Mouse (Mus musculus): Measurements from ENCODE around the gene Saxo2. TPM values are rescaled to one million over a fixed set of nuclear protein-coding genes. Genes with fewer than 3 reads are reported as not detected.

Gene Saxo2
- polyA plus RNA-seq, 1 experiment from 2014 or later = 3.0 TPM

DNA sequence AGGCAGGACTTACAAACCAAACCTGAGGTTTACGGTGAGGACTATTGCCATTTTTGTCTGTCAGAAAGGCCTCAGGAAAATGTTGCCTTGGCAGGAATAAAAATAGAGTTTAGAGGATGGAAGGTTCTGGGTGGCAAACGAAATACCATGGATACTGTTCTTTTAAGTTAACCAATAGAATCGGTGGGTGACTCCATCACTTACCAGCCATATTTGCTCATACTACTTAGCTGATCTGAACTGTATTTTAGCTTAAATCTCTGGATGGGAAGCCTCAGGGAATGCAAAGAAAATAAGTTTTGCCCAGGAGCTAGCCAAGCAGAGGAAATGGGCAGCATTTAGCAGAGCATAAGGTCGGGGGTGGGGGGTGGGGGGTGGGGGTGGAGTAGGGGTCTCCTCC lies 419 bp downstream of the Saxo2 start:
- Histone ChIP-seq H3K9ac (ENCODE audit: low read length) (peak overlapping the region; percentile 76), H3K27me3 (ENCODE audit: control insufficient read depth, insufficient read depth, low read length) (no peaks in the 10 kb centered on the region), H3K4me3 (replicated peaks; ENCODE audit: low read length) (peak overlapping the region; percentile 79), H3K27ac (ENCODE audit: low read length) (no peak overlapping the region), H3K36me3 (ENCODE audit: control insufficient read depth, insufficient read depth, low read length) (0 out of 2 replicates have a peak, but pooled peaks cover 2% of the 10 kb centered on the region), H3K4me1 (ENCODE audit: control insufficient read depth, insufficient read depth, low read length) (peaks cover 15% of the 10 kb centered on the region), H3K9me3 (replicated peaks; ENCODE audit: control insufficient read depth, low read length) (no peaks in the 10 kb centered on the region), H3K4me2 (ENCODE audit: low read depth, low read length) (peak overlapping the region; percentile 76)
- 24% methylated on average over 4 of the region's 4 CpGs for WGBS
- no peak for ATAC-seq (ENCODE audit: insufficient read depth, low FRiP score)

DNA sequence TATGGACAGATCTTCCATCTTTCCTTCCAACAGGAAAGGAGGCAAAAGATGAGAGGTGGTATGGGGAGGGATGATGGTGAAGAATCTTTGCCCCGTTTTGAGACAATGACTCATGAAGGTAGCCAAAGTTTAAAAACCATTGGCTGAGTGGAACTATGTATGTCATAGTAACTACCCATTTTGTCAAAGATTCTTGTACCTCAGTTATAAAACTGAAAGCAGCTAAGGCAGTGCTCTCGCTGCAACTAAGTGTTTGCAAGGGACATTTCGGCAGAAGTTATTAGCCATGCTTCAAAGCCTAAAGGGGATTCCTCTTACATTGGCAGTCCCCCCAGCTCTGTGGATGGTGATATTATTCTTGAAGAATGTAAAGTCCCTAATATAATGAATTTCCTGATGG lies 1.1 kb downstream of the Saxo2 start:
- 84% methylated on average over 3 of the region's 3 CpGs for WGBS
- H3K27ac ChIP-seq (ENCODE audit: low read length) = no peak overlapping the region
- H3K4me2 ChIP-seq (ENCODE audit: low read depth, low read length) = no peak overlapping the region
- H3K4me3 ChIP-seq (replicated peaks; ENCODE audit: low read length) = no peak overlapping the region
- H3K36me3 ChIP-seq (ENCODE audit: control insufficient read depth, insufficient read depth, low read length) = 0 out of 2 replicates have a peak, but pooled peaks cover 1% of the 10 kb centered on the region
- no peak for ATAC-seq (ENCODE audit: insufficient read depth, low FRiP score)
- no peaks in the 10 kb centered on the region for H3K9me3 ChIP-seq (replicated peaks; ENCODE audit: control insufficient read depth, low read length)
- H3K27me3 ChIP-seq (ENCODE audit: control insufficient read depth, insufficient read depth, low read length) = no peaks in the 10 kb centered on the region
- H3K9ac ChIP-seq (ENCODE audit: low read length) = no peak overlapping the region
- peaks cover 15% of the 10 kb centered on the region for H3K4me1 ChIP-seq (ENCODE audit: control insufficient read depth, insufficient read depth, low read length)

DNA sequence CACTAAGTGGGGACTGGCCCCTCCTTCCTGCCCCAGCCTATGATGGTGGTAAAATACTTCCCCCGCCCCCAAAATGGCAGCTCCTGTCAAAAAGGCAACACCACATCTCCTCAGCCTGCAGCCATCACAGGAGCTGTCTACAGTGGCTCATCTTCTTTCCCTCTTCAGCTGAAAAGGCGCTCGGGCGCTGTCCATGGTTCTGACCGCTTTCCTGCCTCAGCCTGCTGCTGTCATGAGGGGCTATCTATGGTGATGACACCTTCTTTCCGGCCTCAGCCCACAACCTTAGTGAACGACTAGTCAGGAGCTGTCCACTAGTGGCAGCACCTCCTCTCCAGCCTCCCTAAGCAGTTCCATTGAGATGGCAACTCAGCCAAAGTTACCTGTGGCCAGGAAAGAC lies 23.0 kb downstream of the Saxo2 start:
- 21% methylated on average over 7 of the region's 7 CpGs for WGBS
- H3K36me3 ChIP-seq (ENCODE audit: control insufficient read depth, insufficient read depth, low read length) = no peaks in the 10 kb centered on the region
- no peaks in the 10 kb centered on the region for H3K27me3 ChIP-seq (ENCODE audit: control insufficient read depth, insufficient read depth, low read length)
- no peaks in the 10 kb centered on the region for H3K9me3 ChIP-seq (replicated peaks; ENCODE audit: control insufficient read depth, low read length)
- H3K9ac ChIP-seq (ENCODE audit: low read length) = no peak overlapping the region
- H3K4me2 ChIP-seq (ENCODE audit: low read depth, low read length) = no peak overlapping the region
- no peak overlapping the region for H3K27ac ChIP-seq (ENCODE audit: low read length)
- no peak for ATAC-seq (ENCODE audit: insufficient read depth, low FRiP score)
- no peaks in the 10 kb centered on the region for H3K4me1 ChIP-seq (ENCODE audit: control insufficient read depth, insufficient read depth, low read length)
- no peak overlapping the region for H3K4me3 ChIP-seq (replicated peaks; ENCODE audit: low read length)

DNA sequence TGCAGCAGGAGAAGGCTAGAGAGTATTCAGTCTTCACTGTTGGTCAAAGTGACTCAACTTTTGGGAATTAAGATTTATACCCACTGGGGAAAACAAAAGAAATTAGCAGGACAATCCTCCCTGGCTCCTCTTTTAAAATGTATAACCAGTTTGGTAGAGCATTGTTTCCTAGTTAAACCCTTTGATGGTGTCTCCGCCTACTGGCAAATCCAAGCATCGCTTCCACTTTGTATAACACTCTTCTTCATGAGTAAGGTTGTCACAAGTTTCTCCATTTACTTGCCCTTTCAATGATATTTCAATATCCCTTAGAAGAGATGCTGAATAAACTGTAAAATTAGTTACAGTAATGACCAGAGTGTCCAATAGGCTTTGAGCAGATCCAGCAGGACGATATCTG lies 38.7 kb downstream of the Saxo2 start:
- 62% methylated on average over 3 of the region's 3 CpGs for WGBS
- no peak overlapping the region for H3K27ac ChIP-seq (ENCODE audit: low read length)
- H3K4me3 ChIP-seq (replicated peaks; ENCODE audit: low read length) = no peak overlapping the region

DNA sequence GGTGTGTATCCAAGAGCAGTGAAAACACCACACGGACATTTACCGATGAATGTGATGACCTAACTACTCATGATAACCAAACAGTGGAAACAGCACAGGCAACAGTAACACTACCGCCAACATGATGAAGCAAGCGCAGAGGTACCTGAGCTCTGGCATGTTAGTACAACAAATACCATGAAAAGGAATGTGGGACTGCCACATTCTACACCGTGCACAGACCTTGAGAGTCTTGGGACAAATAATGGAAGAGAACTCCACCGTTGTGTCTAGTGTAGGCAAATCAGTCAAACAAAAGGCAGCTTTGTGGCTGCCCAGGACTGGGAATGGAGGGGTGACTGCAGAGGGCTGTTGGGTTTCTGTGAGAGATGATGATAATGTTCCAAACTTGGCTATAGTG lies 42.9 kb downstream of the Saxo2 start:
- H3K4me2 ChIP-seq (ENCODE audit: low read depth, low read length) = no peak overlapping the region
- H3K27ac ChIP-seq (ENCODE audit: low read length) = no peak overlapping the region
- no peak for ATAC-seq (ENCODE audit: insufficient read depth, low FRiP score)
- 72% methylated on average over 6 of the region's 6 CpGs for WGBS
- H3K27me3 ChIP-seq (ENCODE audit: control insufficient read depth, insufficient read depth, low read length) = no peaks in the 10 kb centered on the region
- no peaks in the 10 kb centered on the region for H3K9me3 ChIP-seq (replicated peaks; ENCODE audit: control insufficient read depth, low read length)
- H3K36me3 ChIP-seq (ENCODE audit: control insufficient read depth, insufficient read depth, low read length) = no peaks in the 10 kb centered on the region
- H3K4me3 ChIP-seq (replicated peaks; ENCODE audit: low read length) = no peak overlapping the region
- no peak overlapping the region for H3K9ac ChIP-seq (ENCODE audit: low read length)
- no peaks in the 10 kb centered on the region for H3K4me1 ChIP-seq (ENCODE audit: control insufficient read depth, insufficient read depth, low read length)

More for the DNA sequence above, 38.7 kb downstream of the Saxo2 start:
- ATAC-seq (ENCODE audit: insufficient read depth, low FRiP score) = no peak
- H3K27me3 ChIP-seq (ENCODE audit: control insufficient read depth, insufficient read depth, low read length) = no peaks in the 10 kb centered on the region
- no peaks in the 10 kb centered on the region for H3K36me3 ChIP-seq (ENCODE audit: control insufficient read depth, insufficient read depth, low read length)
- H3K4me2 ChIP-seq (ENCODE audit: low read depth, low read length) = no peak overlapping the region
- H3K4me1 ChIP-seq (ENCODE audit: control insufficient read depth, insufficient read depth, low read length) = no peaks in the 10 kb centered on the region
- H3K9ac ChIP-seq (ENCODE audit: low read length) = no peak overlapping the region
- no peaks in the 10 kb centered on the region for H3K9me3 ChIP-seq (replicated peaks; ENCODE audit: control insufficient read depth, low read length)

DNA sequence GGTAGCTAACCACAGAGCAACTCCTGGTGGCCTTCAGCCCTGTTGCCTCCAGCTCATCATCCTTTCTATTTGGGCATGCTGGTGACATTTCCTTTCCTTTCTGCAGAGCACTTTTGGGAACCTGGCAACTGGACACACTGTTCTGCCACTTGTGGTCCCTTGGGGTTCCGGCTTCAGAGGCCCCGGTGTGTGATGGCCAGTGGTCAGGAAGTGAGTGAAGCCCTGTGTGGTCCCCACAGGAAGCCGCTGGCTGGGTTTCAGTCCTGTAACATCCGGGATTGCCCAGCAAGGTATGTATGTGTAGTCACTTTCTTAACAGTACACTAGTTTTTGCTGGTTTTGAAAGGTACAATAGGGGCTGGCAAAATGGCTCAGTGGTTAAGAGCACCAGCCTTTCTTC lies 46.3 kb downstream of the Saxo2 start:
- ATAC-seq (ENCODE audit: insufficient read depth, low FRiP score) = no peak
- Histone ChIP-seq H3K4me1 (ENCODE audit: control insufficient read depth, insufficient read depth, low read length) (no peaks in the 10 kb centered on the region), H3K36me3 (ENCODE audit: control insufficient read depth, insufficient read depth, low read length) (no peaks in the 10 kb centered on the region), H3K9ac (ENCODE audit: low read length) (no peak overlapping the region), H3K27me3 (ENCODE audit: control insufficient read depth, insufficient read depth, low read length) (no peaks in the 10 kb centered on the region), H3K4me2 (ENCODE audit: low read depth, low read length) (no peak overlapping the region), H3K9me3 (replicated peaks; ENCODE audit: control insufficient read depth, low read length) (no peaks in the 10 kb centered on the region), H3K27ac (ENCODE audit: low read length) (no peak overlapping the region), H3K4me3 (replicated peaks; ENCODE audit: low read length) (no peak overlapping the region)
- 84% methylated on average over 4 of the region's 4 CpGs for WGBS

DNA sequence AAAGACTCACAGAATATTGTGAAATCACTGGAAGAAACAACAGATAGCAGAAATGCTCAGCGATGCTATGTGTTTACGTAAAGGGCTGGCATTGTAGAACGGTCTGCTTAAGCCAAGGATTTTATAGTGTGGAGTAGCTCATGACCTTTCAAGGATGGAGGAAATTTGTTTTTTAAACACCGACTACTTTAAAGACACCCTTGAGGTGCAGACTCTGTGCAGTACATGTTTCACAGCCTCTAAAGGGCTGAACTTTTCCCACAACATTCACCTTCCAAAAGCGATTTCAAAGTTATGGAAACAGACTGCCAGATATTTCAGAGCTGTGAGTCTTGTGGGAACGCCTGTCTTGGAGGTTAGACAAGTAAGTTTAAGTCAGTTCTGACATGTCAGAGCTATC lies 57.4 kb downstream of the Saxo2 start:
- no peaks in the 10 kb centered on the region for H3K9me3 ChIP-seq (replicated peaks; ENCODE audit: control insufficient read depth, low read length)
- H3K9ac ChIP-seq (ENCODE audit: low read length) = no peak overlapping the region
- WGBS = 53% methylated on average over 6 of the region's 6 CpGs
- no peak overlapping the region for H3K4me2 ChIP-seq (ENCODE audit: low read depth, low read length)
- no peaks in the 10 kb centered on the region for H3K27me3 ChIP-seq (ENCODE audit: control insufficient read depth, insufficient read depth, low read length)
- no peak overlapping the region for H3K4me3 ChIP-seq (replicated peaks; ENCODE audit: low read length)
- no peak for ATAC-seq (ENCODE audit: insufficient read depth, low FRiP score)
- no peaks in the 10 kb centered on the region for H3K36me3 ChIP-seq (ENCODE audit: control insufficient read depth, insufficient read depth, low read length)
- H3K4me1 ChIP-seq (ENCODE audit: control insufficient read depth, insufficient read depth, low read length) = no peaks in the 10 kb centered on the region
- no peak overlapping the region for H3K27ac ChIP-seq (ENCODE audit: low read length)

Other genes with a start within 250 kb of the Saxo2 start
- gene Efl1, start 86 bp upstream of the Saxo2 start, polyA plus RNA-seq (2015; fragmentation: Nextera tagmentation; extraction: Ambion mirVana) = 22.8 and 24.5 TPM in 2 replicates
- gene Mex3b, start 218.8 kb upstream of the Saxo2 start, polyA plus RNA-seq (2015; fragmentation: Nextera tagmentation; extraction: Ambion mirVana) = 4.8 and 6.6 TPM in 2 replicates

Data from stomach, embryonic 16.5 days (tissue).